Mouse (Mus musculus): ENCODE measurements at regions not wholly inside any gene's neighbourhood (a gene's known extent, or its start where the extent isn't known, plus 50 kb on each side); places are given as distances from the start of the nearest gene placed in this dataset.

- Histone ChIP-seq H3K27me3 (ENCODE audit: insufficient read depth, low read length) (no peaks in the 10 kb centered on the region), H3K27ac (ENCODE audit: low read depth, low read length) (no peak overlapping the region), H3K36me3 (ENCODE audit: insufficient read depth) (no peaks in the 10 kb centered on the region), H3K4me1 (ENCODE audit: insufficient read depth) (no peaks in the 10 kb centered on the region), H3K9me3 (ENCODE audit: low read length) (no peaks in the 10 kb centered on the region), H3K4me3 (ENCODE audit: low read depth, low read length) (no peak overlapping the region), H3K4me2 (ENCODE audit: low read depth) (no peak overlapping the region), H3K9ac (no peak overlapping the region)
- DNase-seq (no peak), ATAC-seq (no peak)
- TF ChIP-seq CTCF (IDR thresholded peaks at IDR 0.05; ENCODE audit: low read depth) = no peak
- 34% methylated on average over 6 of the region's 6 CpGs for WGBS
Observed at GRCm38 (mm10) chr1:76065783-76066182, 519.7 kb downstream of the Slc4a3 start.

DNA sequence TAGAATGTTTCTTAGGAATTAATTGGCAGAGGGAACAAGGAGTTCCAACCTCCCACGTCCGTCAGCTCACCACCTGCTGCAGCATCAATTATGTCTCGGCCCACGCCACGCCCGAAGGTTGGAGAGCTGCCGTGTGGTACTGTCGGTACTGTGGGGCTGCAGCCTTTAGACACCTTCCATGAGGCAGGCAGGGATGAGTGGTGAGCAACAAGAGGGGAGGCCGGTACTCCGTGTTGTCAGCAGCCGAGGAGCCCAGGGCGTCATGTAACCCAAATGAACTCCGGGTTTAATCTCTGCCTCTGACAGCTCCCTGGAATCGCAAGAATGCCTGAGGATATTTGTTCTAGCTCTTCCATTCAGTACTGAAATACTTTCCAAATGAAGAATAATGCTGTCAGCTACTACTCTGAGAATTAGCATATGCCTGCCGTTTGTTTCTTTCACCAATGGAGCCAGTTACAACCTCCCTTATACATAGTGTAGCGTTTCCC lies 524.8 kb downstream of the Slc4a3 start:
- H3K27ac ChIP-seq (ENCODE audit: low read depth, low read length) = no peak overlapping the region
- H3K4me3 ChIP-seq (ENCODE audit: low read depth, low read length) = no peak overlapping the region
- TF ChIP-seq CTCF (IDR thresholded peaks at IDR 0.05; ENCODE audit: low read depth) = no peak
- no peak overlapping the region for H3K9ac ChIP-seq
- H3K27me3 ChIP-seq (ENCODE audit: insufficient read depth, low read length) = no peaks in the 10 kb centered on the region
- no peaks in the 10 kb centered on the region for H3K9me3 ChIP-seq (ENCODE audit: low read length)
- H3K4me1 ChIP-seq (ENCODE audit: insufficient read depth) = no peaks in the 10 kb centered on the region
- no peaks in the 10 kb centered on the region for H3K36me3 ChIP-seq (ENCODE audit: insufficient read depth)
- no peak for DNase-seq
- 28% methylated on average over 16 of the region's 16 CpGs for whole genome bisulfite sequencing
- peak; percentile 40; the same call in 1 of the 2 replicates for ATAC-seq
- H3K4me2 ChIP-seq (ENCODE audit: low read depth) = peak overlapping the region; percentile 31; the same call in 1 of the 2 replicates

DNA sequence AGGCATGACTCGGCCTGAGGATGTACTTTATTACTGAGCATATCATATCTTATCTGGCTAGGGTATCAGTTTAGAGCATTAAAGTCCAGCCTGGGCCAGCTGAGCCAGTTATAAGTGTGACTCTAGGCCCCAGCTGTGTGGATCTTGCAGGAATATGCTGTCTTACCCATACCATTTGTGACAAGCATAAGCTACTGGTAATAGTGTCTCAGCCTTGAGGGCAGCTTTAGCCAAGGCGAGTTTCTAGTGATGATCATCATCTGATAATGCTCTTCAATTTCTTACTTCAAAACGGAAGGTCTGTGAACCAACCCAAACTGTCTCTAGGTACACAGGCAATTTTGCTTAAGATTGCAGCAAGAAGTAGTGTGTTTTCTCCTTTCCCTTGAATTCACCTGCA lies 529.1 kb downstream of the Slc4a3 start:
- H3K27me3 ChIP-seq (ENCODE audit: insufficient read depth, low read length) = no peaks in the 10 kb centered on the region
- ATAC-seq (no peak), DNase-seq (no peak)
- 58% methylated on average over 3 of the region's 3 CpGs for WGBS
- no peak for TF ChIP-seq CTCF (IDR thresholded peaks at IDR 0.05; ENCODE audit: low read depth)
- no peak overlapping the region for H3K9ac ChIP-seq
- H3K36me3 ChIP-seq (ENCODE audit: insufficient read depth) = no peaks in the 10 kb centered on the region
- no peaks in the 10 kb centered on the region for H3K4me1 ChIP-seq (ENCODE audit: insufficient read depth)
- no peak overlapping the region for H3K27ac ChIP-seq (ENCODE audit: low read depth, low read length)
- no peak overlapping the region for H3K4me3 ChIP-seq (ENCODE audit: low read depth, low read length)
- H3K9me3 ChIP-seq (ENCODE audit: low read length) = no peaks in the 10 kb centered on the region
- H3K4me2 ChIP-seq (ENCODE audit: low read depth) = no peak overlapping the region

GRCm38 (mm10) chr1:76075685-76076455 lies 529.8 kb downstream of the Slc4a3 start:
- Histone ChIP-seq H3K27me3 (ENCODE audit: insufficient read depth, low read length) (no peaks in the 10 kb centered on the region), H3K4me1 (ENCODE audit: insufficient read depth) (no peaks in the 10 kb centered on the region), H3K36me3 (ENCODE audit: insufficient read depth) (no peaks in the 10 kb centered on the region), H3K9me3 (ENCODE audit: low read length) (no peaks in the 10 kb centered on the region), H3K27ac (ENCODE audit: low read depth, low read length) (no peak overlapping the region), H3K4me2 (ENCODE audit: low read depth) (peak overlapping the region; percentile 15; the same call in 1 of the 2 replicates), H3K9ac (no peak overlapping the region), H3K4me3 (ENCODE audit: low read depth, low read length) (no peak overlapping the region)
- WGBS = 17% methylated on average over 10 of the region's 10 CpGs
- peak; percentile 37 for DNase-seq
- no peak for ATAC-seq
- TF ChIP-seq CTCF (IDR thresholded peaks at IDR 0.05; ENCODE audit: low read depth) = no peak

DNA sequence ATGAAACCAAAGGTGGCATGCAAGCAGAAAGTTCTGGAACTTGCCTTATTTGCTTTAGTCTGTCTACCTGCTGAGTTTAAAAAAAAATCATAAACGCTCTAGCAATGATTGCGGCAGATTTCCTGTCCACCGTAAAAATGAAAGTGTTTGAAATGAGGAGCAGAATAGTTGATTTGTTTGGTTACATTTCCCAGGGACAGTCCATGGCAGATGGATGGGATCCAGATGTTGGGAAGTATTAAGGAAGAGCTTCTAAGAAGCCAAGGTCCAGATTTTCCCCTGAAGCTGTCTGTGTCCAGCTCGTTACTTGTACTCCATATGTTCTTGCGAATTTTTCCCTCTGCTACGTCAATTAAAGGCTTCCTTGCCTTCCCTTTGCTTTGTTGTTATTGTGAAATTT lies 534.2 kb downstream of the Slc4a3 start:
- H3K9ac ChIP-seq = no peak overlapping the region
- H3K36me3 ChIP-seq (ENCODE audit: insufficient read depth) = no peaks in the 10 kb centered on the region
- no peak for DNase-seq
- no peaks in the 10 kb centered on the region for H3K9me3 ChIP-seq (ENCODE audit: low read length)
- H3K4me1 ChIP-seq (ENCODE audit: insufficient read depth) = no peaks in the 10 kb centered on the region
- TF ChIP-seq CTCF (IDR thresholded peaks at IDR 0.05; ENCODE audit: low read depth) = no peak
- no peak overlapping the region for H3K4me3 ChIP-seq (ENCODE audit: low read depth, low read length)
- H3K4me2 ChIP-seq (ENCODE audit: low read depth) = no peak overlapping the region
- no peak for ATAC-seq
- WGBS = 70% methylated on average over 6 of the region's 6 CpGs
- no peak overlapping the region for H3K27ac ChIP-seq (ENCODE audit: low read depth, low read length)
- H3K27me3 ChIP-seq (ENCODE audit: insufficient read depth, low read length) = no peaks in the 10 kb centered on the region

- Histone ChIP-seq H3K4me2 (ENCODE audit: low read depth) (no peak overlapping the region), H3K9me3 (ENCODE audit: low read length) (no peaks in the 10 kb centered on the region), H3K4me1 (ENCODE audit: insufficient read depth) (no peaks in the 10 kb centered on the region), H3K36me3 (ENCODE audit: insufficient read depth) (no peaks in the 10 kb centered on the region), H3K9ac (no peak overlapping the region), H3K27me3 (ENCODE audit: insufficient read depth, low read length) (no peaks in the 10 kb centered on the region), H3K4me3 (ENCODE audit: low read depth, low read length) (no peak overlapping the region), H3K27ac (ENCODE audit: low read depth, low read length) (no peak overlapping the region)
- DNase-seq (no peak), ATAC-seq (peak; percentile 38; the same call in 1 of the 2 replicates)
- WGBS = 43% methylated on average over 4 of the region's 4 CpGs
- TF ChIP-seq CTCF (IDR thresholded peaks at IDR 0.05; ENCODE audit: low read depth) = no peak
Observed at GRCm38 (mm10) chr1:76081700-76082099, 535.6 kb downstream of the Slc4a3 start.

DNA sequence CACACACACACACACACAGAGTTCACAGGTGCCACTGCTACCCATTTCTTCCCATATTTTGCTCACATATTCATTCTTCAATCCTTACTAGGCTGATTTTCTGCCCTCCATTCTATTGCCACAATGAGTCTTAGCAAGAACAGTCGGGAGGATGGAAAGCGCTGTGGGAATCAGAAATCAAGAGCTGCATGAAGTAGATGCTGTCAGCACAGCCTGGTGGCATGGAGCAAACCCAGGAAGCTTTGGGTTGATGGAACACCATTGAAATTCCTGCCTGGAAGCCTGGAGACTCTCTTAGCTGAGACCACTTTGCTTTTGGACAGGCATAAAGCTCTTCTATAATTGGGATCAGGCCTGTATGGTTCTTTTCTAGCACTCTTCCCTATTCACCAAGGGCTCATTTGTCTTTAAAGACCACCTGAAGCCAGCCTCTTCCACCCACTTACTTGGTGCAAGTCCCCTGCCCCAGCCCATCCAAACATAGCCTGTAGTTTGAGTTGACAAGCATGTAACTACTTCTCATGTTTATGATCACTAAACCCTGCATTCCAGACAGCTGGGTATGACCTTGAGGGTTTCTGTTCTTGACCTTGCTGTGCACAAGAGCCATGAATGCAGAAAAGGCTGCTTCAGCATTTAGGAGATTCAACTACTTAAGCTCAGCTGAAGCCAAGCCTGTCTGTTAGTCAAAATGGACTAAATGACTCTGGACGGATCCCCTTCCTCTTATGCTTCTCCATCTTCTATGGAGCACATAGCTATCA lies 537.4 kb downstream of the Slc4a3 start:
- no peak for DNase-seq
- Histone ChIP-seq H3K4me2 (ENCODE audit: low read depth) (no peak overlapping the region), H3K27ac (ENCODE audit: low read depth, low read length) (no peak overlapping the region), H3K9me3 (ENCODE audit: low read length) (no peaks in the 10 kb centered on the region), H3K36me3 (ENCODE audit: insufficient read depth) (no peaks in the 10 kb centered on the region), H3K4me3 (ENCODE audit: low read depth, low read length) (no peak overlapping the region), H3K27me3 (ENCODE audit: insufficient read depth, low read length) (no peaks in the 10 kb centered on the region), H3K4me1 (ENCODE audit: insufficient read depth) (no peaks in the 10 kb centered on the region), H3K9ac (no peak overlapping the region)
- 96% methylated on average over 3 of the region's 3 CpGs for WGBS
- TF ChIP-seq CTCF (IDR thresholded peaks at IDR 0.05; ENCODE audit: low read depth) = no peak
- ATAC-seq = no peak

Measured in forebrain, postnatal 0 days (tissue).